Mouse (Mus musculus): ENCODE data around the gene Fam24b.
A peak's percentile ranks its signal among the peaks of the same experiment; 100 is the strongest.

The Fam24b gene

DNA sequence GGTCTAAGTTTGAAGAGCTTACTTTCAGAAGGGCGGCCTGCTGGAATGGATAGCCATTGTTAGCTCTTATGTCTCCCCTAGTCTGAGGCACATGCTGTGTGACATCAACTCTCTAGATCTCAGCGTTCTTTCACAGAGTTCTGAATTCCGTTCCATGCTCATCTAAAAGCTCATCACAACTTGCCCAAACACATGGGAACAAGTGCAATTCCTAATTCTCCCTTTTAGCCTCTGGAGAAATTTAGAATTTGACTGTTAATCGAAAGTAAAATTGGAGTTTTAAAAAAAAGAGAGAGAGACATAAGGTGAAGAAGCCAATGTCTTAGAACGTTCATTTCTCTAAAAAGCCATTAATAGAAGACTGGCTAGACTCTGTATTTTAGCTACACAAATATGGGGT is at the start of gene Fam24b:
TSS of gene Fam24b (minus strand) at position 101 of the 400 bp plus-strand sequence.
- DNase-seq: no peak

- peak; percentile 44 for DNase-seq
These were observed 42.8 kb upstream of the Fam24b start for GRCm38 (mm10) chr7:131371880-131372651.

DNA sequence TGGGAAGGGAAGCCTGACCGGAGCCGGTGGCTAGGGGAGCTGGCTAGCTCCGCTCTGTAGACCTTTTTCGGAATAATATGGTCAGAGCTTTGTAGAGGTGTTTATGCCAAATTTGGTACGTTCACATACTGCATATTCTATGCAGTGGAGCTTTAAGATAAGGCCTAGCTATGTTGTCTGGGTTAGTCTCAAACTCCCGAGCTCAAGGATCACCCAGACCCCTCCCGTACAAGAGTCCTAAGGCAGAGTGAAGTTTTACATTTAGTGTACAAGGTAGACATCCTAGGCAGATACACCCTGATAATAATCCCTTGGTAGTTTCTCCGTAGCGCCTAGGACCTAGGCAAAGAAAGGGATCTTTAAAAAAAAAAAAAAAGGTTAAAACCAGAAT is 42.1 kb upstream of the Fam24b start:
- DNase-seq: no peak

GRCm38 (mm10) chr7:131370648-131371469 is 41.5 kb upstream of the Fam24b start, which contains the start of gene Pstk:
Gene Pstk (plus strand): TSS chr7:131371141.
- peak; percentile 89 for DNase-seq

GRCm38 (mm10) chr7:131364131-131364530 is 34.8 kb upstream of the Fam24b start:
- DNase-seq: no peak

DNA sequence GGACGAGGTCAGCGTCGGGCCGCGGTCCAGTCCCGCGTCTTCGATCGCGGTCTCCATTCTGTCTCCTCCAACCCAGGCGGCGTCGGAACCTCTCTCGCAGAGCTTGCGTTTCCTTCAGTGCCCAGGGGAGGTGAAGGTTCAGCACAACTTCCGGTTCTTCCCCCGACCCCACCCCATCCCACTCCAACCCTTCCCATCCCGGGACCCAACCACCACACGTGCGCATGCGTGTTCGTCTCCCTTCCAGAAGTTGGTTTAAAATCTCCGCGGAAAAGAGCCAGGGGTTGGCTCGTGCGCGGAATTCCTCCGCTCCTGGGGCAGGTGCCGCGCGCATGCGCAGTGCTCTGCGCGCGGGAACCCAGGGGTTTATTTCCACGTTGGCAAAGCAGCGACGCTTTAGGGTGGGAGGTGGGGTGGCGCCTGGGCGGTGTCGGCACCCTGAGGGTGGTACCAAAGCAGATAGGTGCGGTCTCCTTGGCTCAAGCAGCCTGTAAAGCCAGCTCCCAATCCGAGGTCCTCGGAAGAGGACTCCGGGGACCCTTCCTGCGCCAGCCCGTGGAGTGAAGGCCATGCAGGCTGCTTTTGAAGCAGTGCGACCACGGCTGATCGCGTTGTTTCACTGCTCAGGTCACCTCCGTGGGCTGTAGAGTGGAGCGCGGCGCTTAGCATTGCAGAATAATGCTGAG is 33.4 kb upstream of the Fam24b start, which contains the start of gene 2310057M21Rik:
TSS of gene 2310057M21Rik (minus strand) at position 145 of the 686 bp plus-strand sequence.
- peak; percentile 89 for DNase-seq

DNA sequence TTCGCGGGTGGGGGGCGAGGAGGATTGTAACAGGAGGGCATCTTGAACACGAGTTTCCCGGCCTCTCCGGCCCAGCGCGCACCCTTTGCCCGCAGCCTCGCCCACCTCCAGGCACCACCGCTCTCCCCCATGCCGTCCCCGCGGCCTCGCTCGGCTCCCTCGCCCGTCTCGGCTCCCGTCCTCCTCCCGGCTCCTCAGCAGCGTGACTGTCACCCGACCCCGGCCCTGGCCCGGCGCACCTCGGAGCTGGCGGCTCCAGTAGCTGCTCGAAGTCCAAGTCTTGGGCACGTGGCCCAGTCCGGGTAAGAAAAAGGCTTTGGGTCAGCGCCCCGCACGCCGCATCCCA is 32.9 kb upstream of the Fam24b start:
- no peak for DNase-seq

DNA sequence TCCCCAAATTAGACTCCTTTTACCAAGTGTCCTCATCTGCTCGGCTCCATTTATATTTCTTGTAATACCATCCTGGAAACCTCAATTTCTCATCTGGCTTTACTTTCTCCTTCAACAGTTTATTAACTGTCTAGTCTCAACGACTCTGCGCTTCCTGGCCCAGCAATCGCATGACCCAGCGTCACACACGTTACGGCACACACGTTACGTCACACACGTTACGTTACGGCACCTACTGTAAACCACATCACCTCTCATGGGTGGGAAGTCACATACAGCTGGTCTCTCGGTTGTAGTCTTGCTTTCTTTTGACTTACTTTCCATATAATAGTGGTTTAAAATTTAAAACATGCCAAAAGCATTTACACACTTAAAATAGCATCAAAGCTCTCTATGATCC is 26.8 kb upstream of the Fam24b start:
- no peak for DNase-seq

- DNase-seq: no peak
These were observed 16.7 kb upstream of the Fam24b start for GRCm38 (mm10) chr7:131345856-131346541.

GRCm38 (mm10) chr7:131337502-131338068 is 8.3 kb upstream of the Fam24b start:
- DNase-seq: no peak

GRCm38 (mm10) chr7:131333564-131333963 is 4.2 kb upstream of the Fam24b start, which contains the start of gene Fam24a:
Gene Fam24a (plus strand): TSS chr7:131333864.
- no peak for DNase-seq

GRCm38 (mm10) chr7:131331688-131332087 is 2.4 kb upstream of the Fam24b start:
- no peak for DNase-seq

DNA sequence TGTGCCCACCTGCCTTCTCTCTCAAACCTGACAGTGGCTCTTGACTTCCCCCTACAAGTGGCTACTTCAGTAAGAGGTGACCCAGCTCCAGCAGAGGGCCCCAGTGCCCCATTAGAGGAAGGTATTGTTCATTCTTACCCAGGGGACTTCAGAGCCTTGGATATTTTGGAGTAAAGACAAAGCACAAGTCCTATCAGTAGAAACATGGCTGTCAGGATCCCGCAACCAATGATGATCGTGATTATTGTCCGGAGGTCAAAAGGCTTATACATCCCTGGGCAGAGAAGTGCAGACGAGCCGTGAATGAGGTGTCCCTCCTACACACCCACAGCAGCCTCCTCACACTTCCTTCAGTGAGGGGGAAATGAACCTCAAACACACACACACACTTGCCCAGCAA is 2.3 kb downstream of the Fam24b start:
- DNase-seq: no peak

- DNase-seq: no peak
These were observed 7.1 kb downstream of the Fam24b start, which contains the start of gene Cuzd1 for GRCm38 (mm10) chr7:131322192-131322591. Gene Cuzd1 (minus strand): TSS chr7:131322292.

- DNase-seq: no peak
These were observed 11.0 kb downstream of the Fam24b start for GRCm38 (mm10) chr7:131318340-131318739.

GRCm38 (mm10) chr7:131317587-131317986 is 11.7 kb downstream of the Fam24b start:
- no peak for DNase-seq

DNA sequence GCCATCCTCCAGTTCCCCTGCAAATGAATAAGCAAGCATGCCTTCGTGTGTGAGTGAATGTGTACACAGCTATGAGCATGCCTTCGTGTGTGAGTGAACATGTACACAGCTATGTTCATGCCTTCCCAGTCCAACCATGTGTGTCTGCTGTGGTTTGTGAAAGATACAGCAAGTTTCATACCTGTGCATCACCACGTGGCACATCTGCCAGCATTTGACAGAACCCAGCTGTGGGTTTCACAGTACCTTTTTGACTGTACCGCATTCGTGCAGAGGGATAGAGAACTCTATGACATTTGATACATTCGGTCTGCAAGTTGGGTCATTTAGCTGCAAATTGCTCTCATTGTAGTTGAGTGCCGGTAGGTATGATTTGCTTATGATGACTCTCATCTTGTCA is 14.8 kb downstream of the Fam24b start:
- DNase-seq: no peak

DNA sequence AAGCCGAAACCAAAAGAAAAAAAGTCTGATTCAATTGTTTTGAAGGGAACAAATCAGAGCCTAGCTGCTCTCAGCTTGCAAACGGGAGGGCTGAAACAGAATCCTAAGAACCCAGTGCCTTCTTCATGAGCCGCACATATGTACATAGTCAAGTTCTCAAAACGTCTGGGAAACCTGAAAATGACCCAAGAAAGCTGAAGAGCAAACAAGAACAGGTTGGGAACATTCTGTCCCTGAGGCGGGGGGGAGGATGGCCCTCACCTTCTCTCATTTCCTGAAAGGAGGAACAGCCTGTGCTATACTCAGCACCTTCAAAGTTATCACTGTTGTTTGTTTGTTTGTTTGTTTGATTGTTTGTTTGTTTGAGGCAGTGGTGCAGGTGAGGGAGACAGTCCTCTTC is 22.6 kb downstream of the Fam24b start:
- DNase-seq: no peak

DNA sequence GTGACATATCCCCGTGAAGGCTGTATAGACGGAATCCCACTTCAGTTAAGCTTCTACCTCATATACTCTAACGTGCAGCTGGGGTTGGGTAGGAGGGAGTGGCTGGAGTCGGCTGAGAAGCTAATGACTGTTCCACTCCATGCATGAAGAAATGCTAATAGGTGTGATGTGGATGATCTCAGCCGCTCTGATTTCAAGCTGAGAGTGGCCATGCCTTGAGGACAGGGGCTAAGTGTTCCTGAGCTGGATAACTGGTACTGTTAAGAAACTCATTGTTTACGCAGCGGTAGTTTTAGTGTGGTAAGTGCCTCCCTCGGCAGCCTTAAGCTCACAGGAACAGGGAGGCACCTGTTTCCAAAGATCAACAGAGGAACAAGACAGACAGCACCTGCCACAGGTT is 26.0 kb downstream of the Fam24b start:
- DNase-seq: no peak

DNA sequence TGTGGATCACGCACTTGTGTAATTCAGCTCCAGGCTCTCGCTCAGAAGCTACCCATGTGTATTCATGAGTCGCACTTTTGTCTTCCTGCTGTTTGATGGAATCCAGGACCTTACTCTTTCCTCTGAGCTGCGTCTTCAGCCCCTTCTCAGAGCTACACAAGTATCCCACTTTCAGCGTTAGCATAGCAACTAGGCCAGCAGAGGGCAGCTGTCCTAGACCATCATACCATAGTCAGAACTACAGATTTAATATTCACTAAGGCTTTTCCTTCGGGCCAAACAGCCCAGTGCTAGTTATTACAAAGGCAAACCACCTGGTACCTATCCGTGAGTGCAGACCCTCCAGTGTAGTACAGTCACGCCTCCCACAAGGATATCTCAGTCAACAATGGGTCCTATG is 32.2 kb downstream of the Fam24b start:
- DNase-seq: no peak

Data from thymus, postnatal 4 days (tissue).